Mouse (Mus musculus) right cerebral cortex, adult 2 months (tissue): Measurements from ENCODE around the gene Gal3st2b.
"Not testable (repeated sequence)": the region's sequence is repeated elsewhere in the genome, so short reads cannot be mapped to it uniquely, and the experiment has no call there.

Source experiments
- DNase-seq, 2 experiments: peaks; one replicate each; pipeline ENCODE4 v3.0.0; 2021 to 2022; ENCODE audit warnings: low spot score in 2 of 2

Gene Gal3st2b

GRCm38 (mm10) chr1:93980932-93981331 lies 62.8 kb downstream of the Gal3st2b start:
- DNase-seq: not testable (repeated sequence)

GRCm38 (mm10) chr1:93986167-93986566 lies 68.1 kb downstream of the Gal3st2b start:
- no peak for DNase-seq

GRCm38 (mm10) chr1:93988786-93989185 lies 70.7 kb downstream of the Gal3st2b start:
- no peak for DNase-seq

- not testable (repeated sequence) for DNase-seq
Measured at GRCm38 (mm10) chr1:93990209-93990608, 72.1 kb downstream of the Gal3st2b start, which contains the start of gene Gal3st2c. Gal3st2c (plus strand) TSS chr1:93990509.

GRCm38 (mm10) chr1:93991068-93991467 lies 73.0 kb downstream of the Gal3st2b start:
- not testable (repeated sequence) for DNase-seq

- DNase-seq: not testable (repeated sequence)
Measured at GRCm38 (mm10) chr1:93991491-93991890, 73.4 kb downstream of the Gal3st2b start.
